Mouse (Mus musculus) spleen, postnatal 10 days (tissue): Measurements from ENCODE around the gene Dapp1.
"Not testable (repeated sequence)": the region's sequence is repeated elsewhere in the genome, so short reads cannot be mapped to it uniquely, and the experiment has no call there.

Source experiments
- DNase-seq, 2 experiments: peaks; one replicate each; pipeline ENCODE4 v3.0.0; 2021 to 2022; ENCODE audit warnings: low spot score in 2 of 2

Dapp1 gene

GRCm38 (mm10) chr3:137991183-137991582 lies 9.8 kb upstream of the Dapp1 start:
- peak; percentile 78 to 89 for DNase-seq

GRCm38 (mm10) chr3:137989405-137989804 lies 8.1 kb upstream of the Dapp1 start:
- no peak for DNase-seq

- DNase-seq = peak in 1 of 2 experiments; percentile 34
Measured at GRCm38 (mm10) chr3:137980435-137981381, 637 bp downstream of the Dapp1 start.

- DNase-seq = no peak
Measured at GRCm38 (mm10) chr3:137978233-137978632, 3.1 kb downstream of the Dapp1 start.

- DNase-seq = peak in 1 of 2 experiments; percentile 20
Measured at GRCm38 (mm10) chr3:137977629-137978041, 3.7 kb downstream of the Dapp1 start.

- DNase-seq = no peak
Measured at GRCm38 (mm10) chr3:137976943-137977628, 4.3 kb downstream of the Dapp1 start.

- no peak for DNase-seq
Measured at GRCm38 (mm10) chr3:137975856-137976423, 5.4 kb downstream of the Dapp1 start.

GRCm38 (mm10) chr3:137975435-137975834 lies 5.9 kb downstream of the Dapp1 start:
- no peak for DNase-seq

GRCm38 (mm10) chr3:137974306-137974705 lies 7.0 kb downstream of the Dapp1 start:
- no peak for DNase-seq

GRCm38 (mm10) chr3:137972989-137973388 lies 8.4 kb downstream of the Dapp1 start:
- no peak for DNase-seq

GRCm38 (mm10) chr3:137972224-137972623 lies 9.1 kb downstream of the Dapp1 start:
- DNase-seq = peak; percentile 29 to 47

GRCm38 (mm10) chr3:137969951-137970350 lies 11.4 kb downstream of the Dapp1 start:
- DNase-seq = peak in 1 of 2 experiments; percentile 73

GRCm38 (mm10) chr3:137968820-137969486 lies 12.4 kb downstream of the Dapp1 start:
- peak in 1 of 2 experiments; percentile 45 for DNase-seq

GRCm38 (mm10) chr3:137968105-137968819 lies 13.1 kb downstream of the Dapp1 start:
- DNase-seq = peak in 1 of 2 experiments; percentile 41

GRCm38 (mm10) chr3:137964014-137964413 lies 17.3 kb downstream of the Dapp1 start:
- DNase-seq = not testable (repeated sequence)

GRCm38 (mm10) chr3:137963508-137963907 lies 17.8 kb downstream of the Dapp1 start:
- DNase-seq = no peak

- no peak for DNase-seq
Measured at GRCm38 (mm10) chr3:137961736-137962385, 19.5 kb downstream of the Dapp1 start.

GRCm38 (mm10) chr3:137959456-137959855 lies 21.9 kb downstream of the Dapp1 start:
- no peak for DNase-seq

GRCm38 (mm10) chr3:137958352-137958751 lies 23.0 kb downstream of the Dapp1 start:
- no peak for DNase-seq

- no peak for DNase-seq
Measured at GRCm38 (mm10) chr3:137957864-137958263, 23.5 kb downstream of the Dapp1 start.
